Mouse (Mus musculus) stomach, postnatal 0 days (tissue): ENCODE data around the gene Tacc3. TPM values are rescaled to one million over a fixed set of nuclear protein-coding genes. Genes with fewer than 3 reads are reported as not detected.

Experiments
- ATAC-seq: fragments of 200-750 bp; cut with Nextera tagmentation; 2 replicates; pipeline ENCODE4 v1.8.0; 2017; ENCODE audit not compliant: low FRiP score, low TSS enrichment
- DNase-seq: peaks from one replicate; pipeline ENCODE4 v3.0.0-alpha.2; 2016; ENCODE audit warnings: low spot score
- H3K27ac ChIP-seq: fragments of 300-500 bp; sonication (generic); replicated peaks from 2 replicates; pipeline ENCODE4 v1.5.1; 2014; ENCODE audit warnings: mild to moderate bottlenecking, control low read depth
- H3K27me3 ChIP-seq: fragments of 300-500 bp; sonication (generic); 2 replicates; pipeline ENCODE4 v1.6.1; 2014; ENCODE audit warnings: low read length; ENCODE audit not compliant: control insufficient read depth, insufficient read depth
- H3K36me3 ChIP-seq: fragments of 300-500 bp; sonication (generic); 2 replicates; pipeline ENCODE4 v1.6.1; 2014; ENCODE audit warnings: low read length, mixed read lengths; ENCODE audit not compliant: control insufficient read depth, insufficient read depth
- H3K4me1 ChIP-seq: fragments of 300-500 bp; sonication (generic); replicated peaks from 2 replicates; pipeline ENCODE4 v1.6.1; 2014; ENCODE audit warnings: antibody characterized with exemption; ENCODE audit not compliant: control insufficient read depth, insufficient read depth
- H3K4me2 ChIP-seq: fragments of 300-500 bp; sonication (generic); replicated peaks from 2 replicates; pipeline ENCODE4 v1.6.1; 2014; ENCODE audit warnings: low read depth, mild to moderate bottlenecking, control low read depth, moderate library complexity
- H3K4me3 ChIP-seq: fragments of 300-500 bp; sonication (generic); 2 replicates; pipeline ENCODE4 v1.5.1; 2014; ENCODE audit warnings: low read depth, low read length, control low read depth
- H3K9ac ChIP-seq: fragments of 300-500 bp; sonication (generic); 2 replicates; pipeline ENCODE4 v1.6.1; 2014; ENCODE audit warnings: mild to moderate bottlenecking, low read length, control low read depth, mixed read lengths
- H3K9me3 ChIP-seq: fragments of 300-500 bp; sonication (generic); 2 replicates; pipeline ENCODE4 v1.6.1; 2016; ENCODE audit warnings: low read length; ENCODE audit not compliant: control insufficient read depth
- CTCF ChIP-seq: IDR thresholded peaks from 2 replicates; pipeline ENCODE4 v1.5.1; 2016; ENCODE audit warnings: antibody characterized with exemption, low read depth, mild to moderate bottlenecking, moderate library complexity
- EP300 ChIP-seq: optimal IDR thresholded peaks from 2 replicates; pipeline ENCODE3; 2016; ENCODE audit warnings: antibody characterized with exemption
- WGBS: fragments of 180-500 bp; shearing (Covaris S2); extraction: QIAGEN DNeasy Blood & Tissue Kit; methylation state at CpG from one replicate; pipeline ENCODE4 v1.1.7; 2014; 5-methylcytosine and 5-hydroxymethylcytosine counted together
- polyA plus RNA-seq: library from polyadenylated mRNA; unstranded; fragments of >200 nt; fragmentation: Nextera tagmentation; extraction: Ambion mirVana; gene quantifications from 2 replicates; pipeline ENCODE4 v1.2.1, GENCODE M21; 2015

Tacc3 gene
- 33.8 and 44.0 TPM in 2 replicates for polyA plus RNA-seq

- H3K27me3 ChIP-seq: no peaks in the 10 kb centered on the region
- peak within 1 kb of the TSS; percentile 72 for H3K4me3 ChIP-seq
- peak within 1 kb of the TSS; percentile 77 for H3K9ac ChIP-seq
- peak; percentile 97 for TF ChIP-seq EP300
- TF ChIP-seq CTCF: peak; percentile 22; the same call in 1 of the 2 replicates
- peak; percentile 98 for DNase-seq
- H3K4me2 ChIP-seq: peak within 1 kb of the TSS; percentile 80
- H3K36me3 ChIP-seq: peaks cover 5% of the 10 kb centered on the region; the same call in 1 of the 2 replicates
- WGBS: under 1% methylated on average over 60 of the region's 60 CpGs
- H3K9me3 ChIP-seq: no peaks in the 10 kb centered on the region
- H3K27ac ChIP-seq: peak within 1 kb of the TSS; percentile 98
- ATAC-seq: peak; percentile 97
- 0 out of 2 replicates have a peak, but pooled peaks cover 4% of the 10 kb centered on the region for H3K4me1 ChIP-seq
These were observed at the start of gene Tacc3, which contains the start of gene Tmem129 for GRCm38 (mm10) chr5:33657787-33658663. TSS of gene Tacc3 (plus strand) at chr5:33658128. TSS of gene Tmem129 (minus strand) at chr5:33658416.

- H3K4me2 ChIP-seq: no peak overlapping the region
- H3K4me3 ChIP-seq: no peak overlapping the region
- H3K4me1 ChIP-seq: no peaks in the 10 kb centered on the region
- no peak overlapping the region for H3K27ac ChIP-seq
- TF ChIP-seq CTCF: no peak
- TF ChIP-seq EP300: no peak
- DNase-seq: no peak
- peaks cover 15% of the 10 kb centered on the region for H3K36me3 ChIP-seq
- WGBS: 77% methylated on average over 1 of the region's 1 CpGs
- no peak overlapping the region for H3K9ac ChIP-seq
- no peak for ATAC-seq
- no peaks in the 10 kb centered on the region for H3K9me3 ChIP-seq
- no peaks in the 10 kb centered on the region for H3K27me3 ChIP-seq
These were observed 48.7 kb upstream of the Tacc3 start for GRCm38 (mm10) chr5:33609226-33609625.

GRCm38 (mm10) chr5:33611795-33612194 is 46.1 kb upstream of the Tacc3 start:
- TF ChIP-seq EP300: no peak
- TF ChIP-seq CTCF: no peak
- Histone ChIP-seq H3K9ac (no peak overlapping the region), H3K9me3 (no peaks in the 10 kb centered on the region), H3K27me3 (no peaks in the 10 kb centered on the region), H3K4me2 (no peak overlapping the region), H3K36me3 (peaks cover 15% of the 10 kb centered on the region), H3K4me1 (no peaks in the 10 kb centered on the region), H3K27ac (no peak overlapping the region), H3K4me3 (no peak overlapping the region)
- WGBS: 88% methylated on average over 1 of the region's 1 CpGs
- DNase-seq (no peak), ATAC-seq (no peak)

- TF ChIP-seq EP300 (no peak), CTCF (no peak)
- 80% methylated on average over 6 of the region's 6 CpGs for WGBS
- Histone ChIP-seq H3K4me2 (no peak overlapping the region), H3K9me3 (no peaks in the 10 kb centered on the region), H3K9ac (no peak overlapping the region), H3K27ac (no peak overlapping the region), H3K36me3 (peaks cover 5% of the 10 kb centered on the region; the same call in 1 of the 2 replicates), H3K4me3 (no peak overlapping the region), H3K27me3 (no peaks in the 10 kb centered on the region), H3K4me1 (no peaks in the 10 kb centered on the region)
- ATAC-seq (peak; percentile 40; the same call in 1 of the 2 replicates), DNase-seq (no peak)
These were observed 43.5 kb upstream of the Tacc3 start for GRCm38 (mm10) chr5:33614391-33614790.

GRCm38 (mm10) chr5:33622671-33623070 is 35.3 kb upstream of the Tacc3 start:
- Histone ChIP-seq H3K9me3 (no peaks in the 10 kb centered on the region), H3K27me3 (no peaks in the 10 kb centered on the region), H3K27ac (no peak overlapping the region), H3K9ac (no peak overlapping the region), H3K4me3 (no peak overlapping the region), H3K36me3 (no peaks in the 10 kb centered on the region), H3K4me2 (no peak overlapping the region), H3K4me1 (peaks cover under 1% of the 10 kb centered on the region; the same call in 1 of the 2 replicates)
- WGBS: 86% methylated on average over 2 of the region's 2 CpGs
- DNase-seq (no peak), ATAC-seq (no peak)
- TF ChIP-seq CTCF: no peak
- TF ChIP-seq EP300: no peak

GRCm38 (mm10) chr5:33623766-33624165 is 34.2 kb upstream of the Tacc3 start:
- Histone ChIP-seq H3K27ac (no peak overlapping the region), H3K4me1 (peaks cover 5% of the 10 kb centered on the region; the same call in 1 of the 2 replicates), H3K27me3 (no peaks in the 10 kb centered on the region), H3K4me3 (no peak overlapping the region), H3K9me3 (no peaks in the 10 kb centered on the region), H3K36me3 (no peaks in the 10 kb centered on the region), H3K4me2 (no peak overlapping the region), H3K9ac (no peak overlapping the region)
- no peak for TF ChIP-seq EP300
- no peak for TF ChIP-seq CTCF
- no peak for DNase-seq
- 78% methylated on average over 3 of the region's 3 CpGs for WGBS
- no peak for ATAC-seq
